Mouse (Mus musculus): ENCODE measurements around the gene Sgcd. TPM values are rescaled to one million over a fixed set of nuclear protein-coding genes. Genes with fewer than 3 reads are reported as not detected.
A peak's percentile ranks its signal among the peaks of the same experiment; 100 is the strongest.

Sgcd gene
- polyA plus RNA-seq, 1 experiment = 7.2 TPM

DNA sequence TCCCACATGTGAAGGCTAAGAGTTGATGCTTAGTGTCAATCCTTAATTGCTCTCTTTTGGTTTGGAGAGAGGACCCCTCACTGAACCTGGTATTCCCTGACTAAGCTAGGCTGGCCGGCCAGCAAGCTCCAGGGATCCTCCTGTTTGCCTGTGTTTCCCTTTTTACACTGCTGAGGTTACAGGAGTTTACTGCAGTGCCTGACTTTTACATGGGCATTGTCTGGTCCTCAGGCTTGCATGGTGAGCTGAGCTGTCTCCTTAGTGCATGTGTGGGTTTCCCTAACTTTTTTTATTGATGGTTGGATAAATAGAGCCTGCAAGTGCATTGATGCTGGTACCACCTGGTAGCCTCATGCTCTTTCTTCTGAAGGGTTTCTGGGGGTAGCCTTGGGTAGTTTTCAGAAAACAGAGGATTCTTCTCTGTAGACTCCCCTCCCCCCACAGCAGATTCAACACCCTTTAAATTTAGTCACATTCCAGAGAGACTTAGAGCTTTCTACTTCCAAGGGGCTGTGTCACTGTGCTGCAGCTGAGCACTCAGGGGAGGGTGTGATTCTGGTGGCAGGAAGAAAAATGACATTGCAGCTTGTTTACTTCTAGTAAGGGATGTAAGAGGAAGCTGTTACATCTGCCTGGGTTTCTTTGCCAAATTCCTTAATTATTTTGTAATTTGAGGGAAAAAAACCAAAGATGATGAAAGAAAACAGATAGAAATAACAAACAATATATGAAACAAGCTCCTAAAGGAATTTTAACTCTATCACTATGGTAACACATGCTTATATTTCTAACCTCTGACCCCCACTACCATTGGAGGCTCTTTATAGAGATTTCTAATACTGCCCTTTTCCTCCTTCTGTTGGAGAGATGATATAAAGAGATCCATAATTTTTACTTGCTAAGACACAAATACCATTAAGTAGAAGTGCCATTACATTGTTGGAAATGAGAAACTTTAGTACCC is 831.8 kb downstream of the Sgcd start:
- TF ChIP-seq REST (IDR thresholded peaks at IDR 0.05; ENCODE audit: insufficient read depth, insufficient read length) = no peak
- no peak for TF ChIP-seq POLR2AphosphoS2 (IDR thresholded peaks at IDR 0.05; ENCODE audit: insufficient read length, low read depth)
- no peak overlapping the region for H3K4me3 ChIP-seq
- no peak overlapping the region for H3K4me2 ChIP-seq (ENCODE audit: low read depth)
- H3ac ChIP-seq (ENCODE audit: control insufficient read depth, insufficient read length) = no peak overlapping the region
- no peaks in the 10 kb centered on the region for H3K36me3 ChIP-seq (ENCODE audit: control insufficient read depth, insufficient read depth)
- H3K79me2 ChIP-seq (ENCODE audit: control insufficient read depth, insufficient read depth) = no peaks in the 10 kb centered on the region
- no peaks in the 10 kb centered on the region for H3K27me3 ChIP-seq (ENCODE audit: control insufficient read depth, insufficient read depth, insufficient read length)

DNA sequence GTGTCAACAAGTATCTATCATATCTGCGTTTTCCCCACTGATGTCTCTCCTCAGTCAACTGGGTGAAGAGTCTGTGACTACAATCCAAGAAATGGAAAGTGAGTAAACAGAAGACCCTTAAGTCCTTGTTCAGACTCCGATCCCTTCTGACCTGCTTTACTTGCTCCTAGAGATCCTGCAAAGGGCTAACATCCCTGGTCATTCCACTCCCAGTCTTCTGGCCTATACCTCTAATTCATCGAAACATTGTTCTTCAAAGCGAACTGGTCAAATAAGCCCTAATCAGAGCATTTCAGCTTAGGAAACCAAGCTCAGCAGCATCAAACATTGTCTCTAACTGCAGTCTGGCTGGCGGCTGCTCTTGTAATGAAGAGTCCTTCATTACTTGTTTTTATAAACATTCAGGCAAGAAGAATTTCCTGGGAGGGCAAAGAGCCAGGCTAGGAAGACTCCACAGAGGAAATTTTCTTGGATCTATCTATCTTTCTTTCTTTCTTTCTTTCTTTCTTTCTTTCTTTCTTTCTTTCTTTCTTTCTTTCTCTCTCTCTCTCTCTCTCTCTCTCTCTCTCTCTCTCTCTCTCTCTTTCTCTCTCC is 833.8 kb downstream of the Sgcd start:
- Histone ChIP-seq H3K4me2 (ENCODE audit: low read depth) (no peak overlapping the region), H3K79me2 (ENCODE audit: control insufficient read depth, insufficient read depth) (no peaks in the 10 kb centered on the region), H3K36me3 (ENCODE audit: control insufficient read depth, insufficient read depth) (no peaks in the 10 kb centered on the region), H3K27me3 (ENCODE audit: control insufficient read depth, insufficient read depth, insufficient read length) (no peaks in the 10 kb centered on the region), H3K4me3 (no peak overlapping the region), H3ac (ENCODE audit: control insufficient read depth, insufficient read length) (no peak overlapping the region)
- TF ChIP-seq REST (IDR thresholded peaks at IDR 0.05; ENCODE audit: insufficient read depth, insufficient read length) (no peak), SRF (IDR thresholded peaks at IDR 0.05; ENCODE audit: control insufficient read depth, insufficient read length, low read depth) (no peak), TCF12 (IDR thresholded peaks at IDR 0.05; ENCODE audit: insufficient read depth, poor library complexity, severe bottlenecking) (no peak), CEBPB (IDR thresholded peaks at IDR 0.05; ENCODE audit: insufficient read depth, poor library complexity, severe bottlenecking) (no peak), MYOG (IDR thresholded peaks at IDR 0.05; ENCODE audit: control insufficient read depth in 1 of 3, insufficient read depth in 1 of 3, insufficient read length in 2 of 3, low read depth in 2 of 3) (no peak), POLR2AphosphoS2 (IDR thresholded peaks at IDR 0.05; ENCODE audit: insufficient read length, low read depth) (no peak), MAX (IDR thresholded peaks at IDR 0.05; ENCODE audit: low read depth) (no peak), USF1 (IDR thresholded peaks at IDR 0.05; ENCODE audit: low read depth) (no peak), TCF3 (IDR thresholded peaks at IDR 0.05; ENCODE audit: insufficient read length, low read depth) (no peak), MYOD1 (IDR thresholded peaks at IDR 0.05; ENCODE audit: control insufficient read depth in 1 of 3, insufficient read length in 2 of 3, low read depth in 2 of 3) (no peak), POLR2A (IDR thresholded peaks at IDR 0.05; ENCODE audit: insufficient read length, low read depth) (no peak), E2F4 (IDR thresholded peaks at IDR 0.05; ENCODE audit: insufficient read depth) (no peak)

DNA sequence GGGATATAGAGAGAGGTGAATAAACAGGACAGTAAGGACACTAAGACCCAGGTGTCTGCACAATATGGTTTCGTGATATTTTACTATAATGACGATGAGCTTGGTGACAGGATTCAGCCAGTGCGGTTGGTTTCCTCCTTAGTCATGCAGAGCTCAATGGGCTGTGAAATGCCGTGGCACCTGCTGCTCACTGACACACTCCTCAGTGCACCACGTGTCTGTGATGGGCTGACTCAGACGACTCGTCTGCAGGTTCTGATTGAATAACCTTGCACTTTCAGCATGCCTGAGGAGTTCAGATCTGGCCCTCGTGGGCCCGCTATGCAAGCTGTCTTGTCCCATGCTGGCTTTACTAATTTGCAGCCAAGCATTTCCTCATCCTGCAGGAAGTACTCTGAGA is 839.2 kb downstream of the Sgcd start:
- H3K27me3 ChIP-seq (ENCODE audit: control insufficient read depth, insufficient read depth, insufficient read length) = no peaks in the 10 kb centered on the region
- H3K4me2 ChIP-seq (ENCODE audit: low read depth) = no peak overlapping the region
- no peak overlapping the region for H3K4me3 ChIP-seq
- no peaks in the 10 kb centered on the region for H3K79me2 ChIP-seq (ENCODE audit: control insufficient read depth, insufficient read depth)
- no peak overlapping the region for H3ac ChIP-seq (ENCODE audit: control insufficient read depth, insufficient read length)
- H3K36me3 ChIP-seq (ENCODE audit: control insufficient read depth, insufficient read depth) = no peaks in the 10 kb centered on the region
- no peak for TF ChIP-seq TCF3 (IDR thresholded peaks at IDR 0.05; ENCODE audit: insufficient read length, low read depth)
- no peak for TF ChIP-seq CEBPB (IDR thresholded peaks at IDR 0.05; ENCODE audit: insufficient read depth, poor library complexity, severe bottlenecking)
- peak in 1 of 3 experiments; percentile 45 for TF ChIP-seq MYOD1 (IDR thresholded peaks at IDR 0.05; ENCODE audit: control insufficient read depth in 1 of 3, insufficient read length in 2 of 3, low read depth in 2 of 3)

DNA sequence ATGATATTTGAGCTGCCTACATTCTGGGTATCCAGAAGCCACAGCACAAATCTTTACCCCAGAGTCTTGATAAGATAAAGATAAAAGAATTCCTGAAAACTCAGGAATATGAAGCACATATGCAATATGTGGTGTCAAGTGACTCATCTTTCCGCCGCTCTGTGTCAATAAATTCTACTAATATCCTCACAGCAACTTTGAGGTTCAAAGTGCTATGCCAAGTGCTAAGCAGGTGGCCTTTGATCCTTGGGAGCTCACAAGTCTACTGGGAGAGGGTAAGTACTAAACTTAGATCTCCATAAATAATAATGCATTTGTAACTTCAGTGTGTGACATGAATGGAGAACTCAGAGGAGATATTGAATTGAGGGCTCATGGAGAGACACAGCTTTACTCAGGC is 848.9 kb downstream of the Sgcd start:
- Histone ChIP-seq H3ac (ENCODE audit: control insufficient read depth, insufficient read length) (no peak overlapping the region), H3K27me3 (ENCODE audit: control insufficient read depth, insufficient read depth, insufficient read length) (no peaks in the 10 kb centered on the region), H3K79me2 (ENCODE audit: control insufficient read depth, insufficient read depth) (no peaks in the 10 kb centered on the region), H3K36me3 (ENCODE audit: control insufficient read depth, insufficient read depth) (no peaks in the 10 kb centered on the region), H3K4me3 (no peak overlapping the region), H3K4me2 (ENCODE audit: low read depth) (peak overlapping the region; percentile 5)
- TF ChIP-seq MYOD1 (IDR thresholded peaks at IDR 0.05; ENCODE audit: control insufficient read depth in 1 of 3, insufficient read length in 2 of 3, low read depth in 2 of 3) = peak in 1 of 3 experiments; percentile 56
- peak; percentile 39 for TF ChIP-seq TCF12 (IDR thresholded peaks at IDR 0.05; ENCODE audit: insufficient read depth, poor library complexity, severe bottlenecking)
- no peak for TF ChIP-seq MAX (IDR thresholded peaks at IDR 0.05; ENCODE audit: low read depth)
- no peak for TF ChIP-seq SRF (IDR thresholded peaks at IDR 0.05; ENCODE audit: control insufficient read depth, insufficient read length, low read depth)
- no peak for TF ChIP-seq POLR2A (IDR thresholded peaks at IDR 0.05; ENCODE audit: insufficient read length, low read depth)
- no peak for TF ChIP-seq TCF3 (IDR thresholded peaks at IDR 0.05; ENCODE audit: insufficient read length, low read depth)
- TF ChIP-seq POLR2AphosphoS2 (IDR thresholded peaks at IDR 0.05; ENCODE audit: insufficient read length, low read depth) = no peak

DNA sequence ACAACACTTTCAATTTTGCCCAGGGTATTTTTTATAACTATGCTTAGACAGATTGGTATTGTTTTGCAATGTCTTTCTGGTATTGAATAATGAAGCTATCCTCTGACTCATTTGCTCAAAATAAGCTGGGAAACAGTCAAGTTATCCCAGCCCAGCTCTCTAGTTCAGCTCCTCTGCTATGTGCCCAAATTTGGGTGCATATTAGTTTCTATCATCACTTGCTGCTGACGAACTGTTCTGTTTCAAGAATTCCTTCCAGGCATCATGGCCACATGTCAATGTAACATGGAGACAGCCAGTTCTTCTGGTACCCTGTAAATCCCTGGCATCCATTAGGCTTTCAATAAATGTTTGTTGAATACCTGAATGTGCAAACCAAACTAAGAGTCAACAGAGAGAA is 849.5 kb downstream of the Sgcd start:
- Histone ChIP-seq H3K4me3 (no peak overlapping the region), H3K4me2 (ENCODE audit: low read depth) (no peak overlapping the region), H3K27me3 (ENCODE audit: control insufficient read depth, insufficient read depth, insufficient read length) (no peaks in the 10 kb centered on the region), H3K79me2 (ENCODE audit: control insufficient read depth, insufficient read depth) (no peaks in the 10 kb centered on the region), H3ac (ENCODE audit: control insufficient read depth, insufficient read length) (no peak overlapping the region), H3K36me3 (ENCODE audit: control insufficient read depth, insufficient read depth) (no peaks in the 10 kb centered on the region)
- no peak for TF ChIP-seq E2F4 (IDR thresholded peaks at IDR 0.05; ENCODE audit: insufficient read depth)
- TF ChIP-seq CEBPB (IDR thresholded peaks at IDR 0.05; ENCODE audit: insufficient read depth, poor library complexity, severe bottlenecking) = no peak
- TF ChIP-seq MAX (IDR thresholded peaks at IDR 0.05; ENCODE audit: low read depth) = no peak
- no peak for TF ChIP-seq POLR2AphosphoS2 (IDR thresholded peaks at IDR 0.05; ENCODE audit: insufficient read length, low read depth)
- TF ChIP-seq MYOD1 (IDR thresholded peaks at IDR 0.05; ENCODE audit: control insufficient read depth in 1 of 3, insufficient read length in 2 of 3, low read depth in 2 of 3) = no peak
- TF ChIP-seq TCF12 (IDR thresholded peaks at IDR 0.05; ENCODE audit: insufficient read depth, poor library complexity, severe bottlenecking) = no peak
- no peak for TF ChIP-seq MYOG (IDR thresholded peaks at IDR 0.05; ENCODE audit: control insufficient read depth in 1 of 3, insufficient read depth in 1 of 3, insufficient read length in 2 of 3, low read depth in 2 of 3)
- no peak for TF ChIP-seq POLR2A (IDR thresholded peaks at IDR 0.05; ENCODE audit: insufficient read length, low read depth)
- no peak for TF ChIP-seq SRF (IDR thresholded peaks at IDR 0.05; ENCODE audit: control insufficient read depth, insufficient read length, low read depth)
- TF ChIP-seq REST (IDR thresholded peaks at IDR 0.05; ENCODE audit: insufficient read depth, insufficient read length) = no peak
- TF ChIP-seq USF1 (IDR thresholded peaks at IDR 0.05; ENCODE audit: low read depth) = no peak
- no peak for TF ChIP-seq TCF3 (IDR thresholded peaks at IDR 0.05; ENCODE audit: insufficient read length, low read depth)
